ENCODE assay signal across 10 mouse cellular contexts in genomic region chr7:131542872-131543622, GRCm38 (mm10). TPM values are rescaled to one million over a fixed set of nuclear protein-coding genes. Genes with fewer than 3 reads are reported as not detected.
DNase-seq lines count a peak whose midpoint lies in the region; ATAC-seq and TF ChIP-seq lines count a peak whose summit lies in the region.
"Had no signal": no experiment of that assay in that cellular context is flagged by ENCODE, and none has a peak within 500 bp of the region (broad histone marks: within the 10 kb centered on the region; RNA-seq: fewer than 3 reads in every experiment).

No protein-coding gene starts in this region.

- no peak for DNase-seq in lung, postnatal 25 days (ENCODE audit: low spot score)
- no peak for DNase-seq in limb, embryonic 14.5 days (ENCODE audit: low spot score)
- no peak for DNase-seq in left cerebral cortex, postnatal 14 days (ENCODE audit: low spot score in 2 of 2)
- no peak for DNase-seq in frontal cortex, postnatal 10 days (ENCODE audit: low spot score in 2 of 2)
- DNase-seq in ovary, postnatal 10 days (ENCODE audit: low spot score) = no peak

- peak overlapping the region; percentile 38 for H3K4me3 ChIP-seq in lung, embryonic 15.5 days
- peak overlapping the region; percentile 29 for H3K4me3 ChIP-seq in forebrain, embryonic 15.5 days
- H3K4me3 ChIP-seq in limb, embryonic 14.5 days (replicated peaks; ENCODE audit: low read length) = peak overlapping the region; percentile 40
- peak overlapping the region; percentile 28 for H3K4me3 ChIP-seq in stomach, embryonic 14.5 days (ENCODE audit: low read depth, low read length)

- H3K4me1 ChIP-seq in lung, embryonic 15.5 days = peaks cover 34% of the 10 kb centered on the region
- peaks cover 29% of the 10 kb centered on the region for H3K4me1 ChIP-seq in forebrain, embryonic 15.5 days
- H3K4me1 ChIP-seq in limb, embryonic 14.5 days (ENCODE audit: control insufficient read depth, insufficient read depth, low read length) = peaks cover 16% of the 10 kb centered on the region; the same call in 1 of the 2 replicates
- peaks cover 19% of the 10 kb centered on the region; the same call in 1 of the 2 replicates for H3K4me1 ChIP-seq in stomach, embryonic 14.5 days (ENCODE audit: control insufficient read depth, insufficient read depth, low read length)

- no peak for TF ChIP-seq POLR2A in limb, embryonic 14.5 days (IDR thresholded peaks at IDR 0.05; ENCODE audit: borderline replicate concordance, extremely low read depth, insufficient read depth, insufficient read length)

- peaks cover 98% of the 10 kb centered on the region for H3K27me3 ChIP-seq in lung, embryonic 15.5 days
- peaks cover 98% of the 10 kb centered on the region for H3K27me3 ChIP-seq in forebrain, embryonic 15.5 days
- H3K27me3 ChIP-seq in limb, embryonic 14.5 days (ENCODE audit: control insufficient read depth, insufficient read depth, low read length) = peaks cover 79% of the 10 kb centered on the region
- peaks cover 61% of the 10 kb centered on the region for H3K27me3 ChIP-seq in stomach, embryonic 14.5 days (ENCODE audit: control insufficient read depth, insufficient read depth, low read length)

- ATAC-seq in lung, embryonic 15.5 days (ENCODE audit: borderline replicate concordance, extremely low read depth, low FRiP score, low TSS enrichment) = no peak
- no peak for ATAC-seq in forebrain, embryonic 15.5 days (replicated peaks)
- 0 out of 2 replicates have a peak, but pooled peaks have one; percentile 7 for ATAC-seq in limb, embryonic 14.5 days (ENCODE audit: low FRiP score, low read depth)
- no peak for ATAC-seq in stomach, embryonic 14.5 days (ENCODE audit: insufficient number of reproducible peaks, insufficient read depth, low FRiP score, low read depth)

- intact Hi-C loops in left cerebral cortex, postnatal 14 days (cut with DNase I) = loop anchor here (10.0 kb wide), 1 partner anchor 202 kb away; no protein-coding TSS in a partner anchor

- H3K4me2 ChIP-seq in lung, embryonic 15.5 days = peak overlapping the region; percentile 68
- H3K4me2 ChIP-seq in forebrain, embryonic 15.5 days (replicated peaks) = peak overlapping the region; percentile 44
- peak overlapping the region; percentile 67 for H3K4me2 ChIP-seq in limb, embryonic 14.5 days (replicated peaks; ENCODE audit: low read depth, low read length, severe bottlenecking)
- H3K4me2 ChIP-seq in stomach, embryonic 14.5 days (replicated peaks; ENCODE audit: low read depth, low read length) = peak overlapping the region; percentile 47

- no peak overlapping the region for H3K9ac ChIP-seq in lung, embryonic 15.5 days
- H3K9ac ChIP-seq in forebrain, embryonic 15.5 days (replicated peaks) = no peak overlapping the region
- peak overlapping the region; percentile 40; the same call in 1 of the 2 replicates for H3K9ac ChIP-seq in limb, embryonic 14.5 days (ENCODE audit: low read depth, low read length, severe bottlenecking)
- no peak overlapping the region for H3K9ac ChIP-seq in stomach, embryonic 14.5 days (replicated peaks; ENCODE audit: low read depth, low read length)

- under 1% methylated on average over 63 of the region's 71 CpGs for WGBS in lung, embryonic 15.5 days
- WGBS in forebrain, embryonic 15.5 days = under 1% methylated on average over 65 of the region's 71 CpGs
- under 1% methylated on average over 46 of the region's 71 CpGs for WGBS in limb, embryonic 14.5 days
- WGBS in stomach, embryonic 14.5 days = under 1% methylated on average over 51 of the region's 71 CpGs

- no peaks in the 10 kb centered on the region for H3K36me3 ChIP-seq in lung, embryonic 15.5 days
- H3K36me3 ChIP-seq in forebrain, embryonic 15.5 days = no peaks in the 10 kb centered on the region
- no peaks in the 10 kb centered on the region for H3K36me3 ChIP-seq in limb, embryonic 14.5 days (ENCODE audit: control insufficient read depth, insufficient read depth, low read length)
- no peaks in the 10 kb centered on the region for H3K36me3 ChIP-seq in stomach, embryonic 14.5 days (ENCODE audit: control insufficient read depth, insufficient read depth, low read length)

- no peaks in the 10 kb centered on the region for H3K9me3 ChIP-seq in lung, embryonic 15.5 days
- H3K9me3 ChIP-seq in forebrain, embryonic 15.5 days = no peaks in the 10 kb centered on the region
- H3K9me3 ChIP-seq in limb, embryonic 14.5 days (ENCODE audit: control insufficient read depth, low read length) = no peaks in the 10 kb centered on the region
- no peaks in the 10 kb centered on the region for H3K9me3 ChIP-seq in stomach, embryonic 14.5 days (ENCODE audit: control insufficient read depth, low read depth, low read length)

- H3K27ac ChIP-seq in lung, embryonic 15.5 days = no peak overlapping the region
- H3K27ac ChIP-seq in forebrain, embryonic 15.5 days (replicated peaks) = no peak overlapping the region
- H3K27ac ChIP-seq in limb, embryonic 14.5 days (replicated peaks; ENCODE audit: low read depth, low read length) = no peak overlapping the region
- no peak overlapping the region for H3K27ac ChIP-seq in stomach, embryonic 14.5 days (ENCODE audit: low read length)
- H3K27ac ChIP-seq: macrophage had no signal

RNA-seq across cellular contexts. Expression of gene Hmx3, which starts 0.4 kb away (rescaled TPM):
- not detected in 2 replicates for polyA plus RNA-seq in lung, embryonic 15.5 days (2015; fragmentation: Nextera tagmentation; extraction: Ambion mirVana)
- 0.20 and 0.92 TPM in 2 replicates for polyA plus RNA-seq in forebrain, embryonic 15.5 days (2015; fragmentation: Nextera tagmentation; extraction: Ambion mirVana)
- polyA plus RNA-seq in limb, embryonic 14.5 days (2012; rRNA removed) = 0.04 TPM in 1 of 2 replicates, not detected in the other
- not detected in 2 replicates for polyA plus RNA-seq in limb, embryonic 14.5 days (2014; fragmentation: Nextera tagmentation; extraction: Ambion mirVana)
- 0.72 and 1.1 TPM in 2 replicates for polyA plus RNA-seq in stomach, embryonic 14.5 days (2014; fragmentation: Nextera tagmentation; extraction: Ambion mirVana)
- not detected for total RNA-seq in left cerebral cortex, postnatal 14 days (2021)
- total RNA-seq: adrenal gland, adult 18-20 months had no signal
- polyA plus RNA-seq: macrophage had no signal

RNA-seq across cellular contexts. Expression of gene Hmx2, which starts 5.5 kb away (rescaled TPM):
- not detected in 2 replicates for polyA plus RNA-seq in lung, embryonic 15.5 days (2015; fragmentation: Nextera tagmentation; extraction: Ambion mirVana)
- 0.93 and 1.1 TPM in 2 replicates for polyA plus RNA-seq in forebrain, embryonic 15.5 days (2015; fragmentation: Nextera tagmentation; extraction: Ambion mirVana)
- polyA plus RNA-seq in limb, embryonic 14.5 days (2012; rRNA removed) = 0.09 TPM in 1 of 2 replicates, not detected in the other
- not detected in 2 replicates for polyA plus RNA-seq in limb, embryonic 14.5 days (2014; fragmentation: Nextera tagmentation; extraction: Ambion mirVana)
- polyA plus RNA-seq in stomach, embryonic 14.5 days (2014; fragmentation: Nextera tagmentation; extraction: Ambion mirVana) = 0.94 and 1.3 TPM in 2 replicates
- not detected for total RNA-seq in left cerebral cortex, postnatal 14 days (2021)
- total RNA-seq: adrenal gland, adult 18-20 months had no signal
- polyA plus RNA-seq: macrophage had no signal

RNA-seq across cellular contexts. Expression of gene Bub3, which starts 17.0 kb away (rescaled TPM):
- 263 and 268 TPM in 2 replicates for polyA plus RNA-seq in lung, embryonic 15.5 days (2015; fragmentation: Nextera tagmentation; extraction: Ambion mirVana)
- 190 and 192 TPM in 2 replicates for polyA plus RNA-seq in forebrain, embryonic 15.5 days (2015; fragmentation: Nextera tagmentation; extraction: Ambion mirVana)
- 169 and 185 TPM in 2 replicates for polyA plus RNA-seq in limb, embryonic 14.5 days (2012; rRNA removed)
- 188 and 189 TPM in 2 replicates for polyA plus RNA-seq in limb, embryonic 14.5 days (2014; fragmentation: Nextera tagmentation; extraction: Ambion mirVana)
- 210 and 232 TPM in 2 replicates for polyA plus RNA-seq in stomach, embryonic 14.5 days (2014; fragmentation: Nextera tagmentation; extraction: Ambion mirVana)
- 10 to 100 TPM; 55.4 to 56.8 TPM for total RNA-seq in left cerebral cortex, postnatal 14 days (2021)
